Mouse (Mus musculus) olfactory bulb, adult 2 months (tissue): ENCODE results near the gene Vps54.

Source experiments
- CTCF ChIP-seq: fragments of 200-500 bp; IDR thresholded peaks from 2 replicates; pipeline ENCODE4 v1.5.1; 2012; ENCODE audit warnings: low read depth, mild to moderate bottlenecking, low read length, moderate library complexity; ENCODE audit not compliant: insufficient read depth
- POLR2A ChIP-seq: fragments of 200-500 bp; IDR thresholded peaks from 2 replicates; pipeline ENCODE4 v1.6.1; 2012; ENCODE audit warnings: mild to moderate bottlenecking, low read depth, low read length, moderate library complexity; ENCODE audit not compliant: insufficient read depth

DNA sequence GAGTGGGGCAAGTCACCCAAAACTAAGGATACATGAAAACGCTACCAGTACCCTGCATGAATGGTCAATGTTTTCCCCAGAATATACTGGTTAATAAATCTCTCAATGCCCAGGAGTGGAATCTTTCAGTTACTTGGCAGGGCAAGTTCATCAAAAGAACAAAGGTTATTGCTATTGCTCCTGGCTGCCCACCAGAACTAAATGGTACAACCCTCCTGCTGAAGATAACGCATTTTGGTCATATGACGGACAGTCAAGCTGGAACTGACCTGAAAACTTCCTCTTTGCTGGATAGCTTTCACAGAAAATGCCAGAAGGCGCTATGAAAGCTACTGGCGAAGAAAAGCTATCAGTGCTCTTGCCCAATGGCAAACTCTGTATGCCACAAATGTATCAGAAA, 86.7 kb downstream of the Vps54 start:
- no peak for TF ChIP-seq POLR2A
- TF ChIP-seq CTCF = no peak
